Mouse (Mus musculus) embryonic facial prominence, embryonic 14.5 days (tissue): Measurements from ENCODE around the gene 1700003F12Rik. TPM values are rescaled to one million over a fixed set of nuclear protein-coding genes. Genes with fewer than 3 reads are reported as not detected.

Source experiments
- ATAC-seq: fragments of 200-750 bp; cut with Nextera tagmentation; 2 replicates; pipeline ENCODE4 v1.8.0; 2017; ENCODE audit warnings: low read depth, moderate number of reproducible peaks, moderate TSS enrichment
- DNase-seq: peaks from one replicate; pipeline ENCODE4 v3.0.0-alpha.2; 2015; ENCODE audit warnings: low spot score
- H3K27ac ChIP-seq: fragments of 300-500 bp; sonication (generic); replicated peaks from 2 replicates; pipeline ENCODE4 v1.5.1; 2014; ENCODE audit warnings: low read depth, mild to moderate bottlenecking, low read length, moderate library complexity
- H3K27me3 ChIP-seq: fragments of 300-500 bp; sonication (generic); replicated peaks from 2 replicates; pipeline ENCODE4 v1.6.1; 2014; ENCODE audit warnings: low read length; ENCODE audit not compliant: control insufficient read depth, insufficient read depth
- H3K36me3 ChIP-seq: fragments of 300-500 bp; sonication (generic); 2 replicates; pipeline ENCODE4 v1.6.1; 2014; ENCODE audit warnings: low read length, mixed read lengths; ENCODE audit not compliant: control insufficient read depth, insufficient read depth
- H3K4me1 ChIP-seq: fragments of 300-500 bp; sonication (generic); 2 replicates; pipeline ENCODE4 v1.6.1; 2014; ENCODE audit warnings: antibody characterized with exemption, low read length; ENCODE audit not compliant: control insufficient read depth, insufficient read depth
- H3K4me2 ChIP-seq: fragments of 300-500 bp; sonication (generic); 2 replicates; pipeline ENCODE4 v1.6.1; 2014; ENCODE audit warnings: low read depth, mild to moderate bottlenecking, low read length, moderate library complexity, mixed read lengths
- H3K4me3 ChIP-seq: fragments of 300-500 bp; sonication (generic); 2 replicates; pipeline ENCODE4 v1.5.1; 2014; ENCODE audit warnings: low read depth, mild to moderate bottlenecking, low read length
- H3K9ac ChIP-seq: fragments of 300-500 bp; sonication (generic); 2 replicates; pipeline ENCODE4 v1.6.1; 2014; ENCODE audit warnings: low read depth, mild to moderate bottlenecking, low read length, moderate library complexity, mixed read lengths
- H3K9me3 ChIP-seq: fragments of 300-500 bp; sonication (generic); 2 replicates; pipeline ENCODE4 v1.6.1; 2016; ENCODE audit warnings: low read length; ENCODE audit not compliant: control insufficient read depth
- WGBS: fragments of 180-500 bp; shearing (Covaris S2); extraction: QIAGEN DNeasy Blood & Tissue Kit; methylation state at CpG from one replicate; pipeline ENCODE4 v1.1.7; 2014; 5-methylcytosine and 5-hydroxymethylcytosine counted together
- polyA plus RNA-seq: library from polyadenylated mRNA; unstranded; fragments of >200 nt; fragmentation: Nextera tagmentation; extraction: Ambion mirVana; gene quantifications from 2 replicates; pipeline ENCODE4 v1.2.1, GENCODE M21; 2014

The 1700003F12Rik gene
- polyA plus RNA-seq, 1 experiment from 2014 or later = 0.78 TPM

GRCm38 (mm10) chr2:154567766-154568165, 20.9 kb downstream of the 1700003F12Rik start:
- H3K27me3 ChIP-seq = no peaks in the 10 kb centered on the region
- DNase-seq = no peak

DNA sequence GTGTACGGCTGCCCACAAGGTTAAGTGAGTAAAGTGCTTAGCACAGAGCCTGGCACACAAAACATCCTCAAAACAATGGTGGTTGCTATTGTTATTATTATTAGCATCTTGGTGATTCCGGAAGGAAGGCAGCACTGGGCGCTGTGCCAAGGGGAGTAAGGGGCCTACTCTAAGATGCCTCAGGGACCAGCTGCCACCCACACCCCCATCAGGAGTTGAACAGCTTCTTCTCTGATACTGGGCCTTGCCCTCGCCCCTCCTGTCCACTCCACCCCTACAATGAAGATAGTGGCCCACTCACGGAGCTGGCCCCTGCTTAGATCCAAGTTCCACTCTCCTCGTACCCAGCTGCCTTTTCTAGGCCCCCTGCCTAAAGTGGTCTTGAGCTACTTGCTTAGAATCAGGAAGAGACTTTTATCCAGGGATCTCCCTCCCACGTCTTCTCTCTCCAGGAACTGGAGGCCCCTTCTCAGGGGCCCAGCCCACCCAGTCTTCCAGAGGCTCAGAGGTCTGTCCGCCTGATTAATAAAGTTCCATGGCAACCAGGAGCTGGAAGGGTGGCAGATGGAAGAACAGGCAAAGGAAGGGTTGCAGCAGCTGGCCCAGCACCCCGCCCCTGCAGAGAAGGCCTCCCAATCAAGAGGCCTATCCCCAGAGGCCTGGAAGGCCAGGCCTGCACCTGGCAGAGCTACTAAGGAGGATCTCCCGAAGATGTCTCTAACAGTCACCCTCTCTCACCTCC, 21.6 kb downstream of the 1700003F12Rik start:
- Histone ChIP-seq H3K27me3 (no peaks in the 10 kb centered on the region), H3K9ac (peak overlapping the region; percentile 85), H3K9me3 (no peaks in the 10 kb centered on the region), H3K27ac (peak overlapping the region; percentile 92), H3K4me2 (peak overlapping the region; percentile 75), H3K36me3 (peaks cover 10% of the 10 kb centered on the region; the same call in 1 of the 2 replicates), H3K4me3 (peak overlapping the region; percentile 85), H3K4me1 (peaks cover 32% of the 10 kb centered on the region)
- peak; percentile 64 for DNase-seq
- WGBS = 18% methylated on average over 10 of the region's 10 CpGs
- ATAC-seq = peak; percentile 6

More at GRCm38 (mm10) chr2:154567766-154568165, 20.9 kb downstream of the 1700003F12Rik start:
- Histone ChIP-seq H3K9me3 (no peaks in the 10 kb centered on the region), H3K4me3 (peak overlapping the region; percentile 85), H3K27ac (peak overlapping the region; percentile 92), H3K9ac (peak overlapping the region; percentile 85), H3K4me2 (peak overlapping the region; percentile 75), H3K36me3 (peaks cover 17% of the 10 kb centered on the region; the same call in 1 of the 2 replicates), H3K4me1 (peaks cover 32% of the 10 kb centered on the region)
- ATAC-seq = no peak
- WGBS = 73% methylated on average over 2 of the region's 2 CpGs

DNA sequence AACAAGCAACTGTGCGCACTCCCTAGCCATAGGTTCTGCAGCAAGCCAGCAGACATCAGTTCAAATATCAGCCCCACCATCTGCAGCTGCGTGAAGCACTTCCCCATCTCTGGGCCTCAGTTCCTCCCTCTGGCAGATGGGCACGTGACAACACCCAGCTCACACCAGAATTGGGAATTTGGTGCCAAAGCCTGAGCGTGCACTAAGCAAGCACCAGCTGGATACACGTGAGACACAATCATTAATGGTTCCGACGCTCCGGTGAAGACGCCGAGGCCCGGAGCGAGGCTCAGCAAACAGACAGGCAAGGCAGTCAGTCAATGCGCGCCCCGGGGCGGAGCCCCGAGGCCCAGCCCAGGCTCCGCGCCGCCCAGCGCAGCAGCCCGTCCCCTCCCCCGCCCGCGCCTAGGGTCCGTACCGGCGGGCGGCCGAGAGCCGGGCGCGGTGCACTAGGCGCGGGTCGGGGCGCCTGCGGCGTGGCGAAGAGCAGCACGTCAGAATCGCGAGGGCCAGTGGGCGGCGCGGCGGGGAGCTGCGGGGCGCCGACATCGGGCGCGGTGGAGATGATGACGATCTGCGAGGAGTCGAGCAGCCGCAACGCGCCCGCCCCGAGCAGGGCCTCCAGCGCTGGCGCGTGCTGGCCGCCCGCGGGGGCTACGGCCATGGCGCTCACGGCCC, 22.3 kb downstream of the 1700003F12Rik start:
- WGBS = 2% methylated on average over 13 of the region's 70 CpGs

DNA sequence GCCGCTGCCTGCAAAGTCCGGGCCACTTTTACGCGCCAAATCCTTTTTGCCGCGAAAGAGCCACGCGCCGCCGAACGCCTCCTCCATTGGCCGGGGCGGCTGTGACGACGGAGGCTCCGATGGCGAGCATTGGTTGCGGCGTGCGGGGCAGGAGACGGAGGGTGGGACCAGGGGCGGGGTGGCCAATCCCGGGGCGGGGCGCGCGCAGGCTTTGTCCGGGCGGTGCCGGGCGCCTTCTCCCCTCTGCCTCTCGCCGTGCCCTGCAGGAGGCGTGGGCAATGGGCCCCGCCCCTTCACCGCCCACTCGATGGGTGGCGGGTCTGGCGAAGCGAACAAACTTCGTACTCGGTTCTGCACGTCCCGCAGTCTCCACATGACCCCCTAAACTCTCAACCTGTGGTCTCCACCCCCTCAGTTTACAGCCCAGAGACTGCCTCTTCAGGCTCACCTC, 23.0 kb downstream of the 1700003F12Rik start, which contains the start of gene E2f1:
Gene E2f1 (minus strand): TSS at position 57 of the 451 bp plus-strand sequence.
- no peaks in the 10 kb centered on the region for H3K36me3 ChIP-seq
- H3K27me3 ChIP-seq = no peaks in the 10 kb centered on the region
- ATAC-seq (peak; percentile 98), DNase-seq (peak; percentile 98)
- H3K27ac ChIP-seq = peak within 1 kb of the TSS; percentile 92
- H3K4me1 ChIP-seq = peaks cover 32% of the 10 kb centered on the region
- peak within 1 kb of the TSS; percentile 85 for H3K9ac ChIP-seq
- no peaks in the 10 kb centered on the region for H3K9me3 ChIP-seq
- peak within 1 kb of the TSS; percentile 85 for H3K4me3 ChIP-seq
- 0% methylated on average over 12 of the region's 44 CpGs for WGBS
- H3K4me2 ChIP-seq = peak within 1 kb of the TSS; percentile 75

More for the DNA sequence above, 22.3 kb downstream of the 1700003F12Rik start:
- DNase-seq (peak; percentile 78), ATAC-seq (peak; percentile 73)
- Histone ChIP-seq H3K9me3 (no peaks in the 10 kb centered on the region), H3K4me3 (peak overlapping the region; percentile 85), H3K27ac (peak overlapping the region; percentile 92), H3K36me3 (0 out of 2 replicates have a peak, but pooled peaks cover 3% of the 10 kb centered on the region), H3K9ac (peak overlapping the region; percentile 85), H3K4me1 (peaks cover 32% of the 10 kb centered on the region), H3K4me2 (peak overlapping the region; percentile 75), H3K27me3 (no peaks in the 10 kb centered on the region)

DNA sequence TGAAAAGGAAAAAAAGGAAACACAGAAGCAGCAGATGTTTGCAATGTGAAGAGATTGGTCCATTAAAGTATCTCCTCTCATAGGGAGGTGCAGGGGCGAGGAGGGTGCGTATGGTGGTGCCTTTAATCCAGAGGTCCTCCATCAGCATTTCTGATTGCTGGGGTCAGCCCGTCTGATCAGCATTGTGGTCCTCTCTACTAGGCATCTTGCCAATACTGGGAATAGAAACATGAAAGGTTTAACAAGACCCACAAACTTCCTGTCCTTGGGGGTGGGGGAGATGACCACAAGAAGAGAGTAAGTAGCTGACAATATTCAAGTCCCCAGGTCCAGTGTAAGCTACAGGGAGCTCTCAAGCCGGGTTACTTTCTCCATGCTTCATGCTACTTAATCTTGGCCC, 23.8 kb downstream of the 1700003F12Rik start:
- Histone ChIP-seq H3K4me3 (no peak overlapping the region), H3K9ac (no peak overlapping the region), H3K4me2 (peak overlapping the region; percentile 75), H3K27ac (no peak overlapping the region), H3K4me1 (peaks cover 32% of the 10 kb centered on the region), H3K9me3 (no peaks in the 10 kb centered on the region), H3K27me3 (no peaks in the 10 kb centered on the region), H3K36me3 (no peaks in the 10 kb centered on the region)
- DNase-seq = no peak
- ATAC-seq = no peak
- whole genome bisulfite sequencing = 64% methylated on average over 4 of the region's 4 CpGs

DNA sequence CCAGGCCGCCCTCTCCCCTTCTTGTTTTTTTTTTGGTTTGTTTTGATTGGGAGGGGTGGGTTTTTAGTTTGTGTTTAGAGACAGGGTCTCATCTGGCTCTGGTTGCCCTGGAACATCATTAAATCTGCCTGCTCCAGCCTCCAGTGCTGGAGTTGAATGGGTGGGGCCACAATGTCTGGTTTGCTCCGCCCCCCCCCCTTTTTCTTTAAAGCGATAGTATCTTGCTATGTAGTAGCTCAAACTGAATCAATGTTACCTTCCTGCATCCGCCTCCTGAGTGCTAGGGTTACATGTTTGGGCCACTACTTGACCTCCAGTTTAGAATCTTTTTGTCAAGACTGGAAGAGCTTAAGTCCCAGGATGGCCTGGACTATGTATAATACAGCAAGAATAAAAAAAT, 24.4 kb downstream of the 1700003F12Rik start:
- no peak overlapping the region for H3K27ac ChIP-seq
- H3K36me3 ChIP-seq = no peaks in the 10 kb centered on the region
- H3K27me3 ChIP-seq = no peaks in the 10 kb centered on the region
- 86% methylated on average over 4 of the region's 4 CpGs for WGBS
- DNase-seq = no peak
- H3K9me3 ChIP-seq = no peaks in the 10 kb centered on the region
- H3K4me2 ChIP-seq = no peak overlapping the region
- ATAC-seq = no peak
- H3K4me1 ChIP-seq = peaks cover 32% of the 10 kb centered on the region
- no peak overlapping the region for H3K4me3 ChIP-seq
- H3K9ac ChIP-seq = no peak overlapping the region

- H3K9me3 ChIP-seq = no peaks in the 10 kb centered on the region
- no peak overlapping the region for H3K4me2 ChIP-seq
- H3K36me3 ChIP-seq = no peaks in the 10 kb centered on the region
- H3K9ac ChIP-seq = no peak overlapping the region
- 0 out of 2 replicates have a peak overlapping the region, but pooled peaks have one; percentile 29 for H3K27ac ChIP-seq
- peaks cover 30% of the 10 kb centered on the region for H3K4me1 ChIP-seq
- no peak for ATAC-seq
- no peaks in the 10 kb centered on the region for H3K27me3 ChIP-seq
- DNase-seq = no peak
- no peak overlapping the region for H3K4me3 ChIP-seq
- 56% methylated on average over 8 of the region's 8 CpGs for WGBS
Observed at GRCm38 (mm10) chr2:154571976-154572375, 25.1 kb downstream of the 1700003F12Rik start.

DNA sequence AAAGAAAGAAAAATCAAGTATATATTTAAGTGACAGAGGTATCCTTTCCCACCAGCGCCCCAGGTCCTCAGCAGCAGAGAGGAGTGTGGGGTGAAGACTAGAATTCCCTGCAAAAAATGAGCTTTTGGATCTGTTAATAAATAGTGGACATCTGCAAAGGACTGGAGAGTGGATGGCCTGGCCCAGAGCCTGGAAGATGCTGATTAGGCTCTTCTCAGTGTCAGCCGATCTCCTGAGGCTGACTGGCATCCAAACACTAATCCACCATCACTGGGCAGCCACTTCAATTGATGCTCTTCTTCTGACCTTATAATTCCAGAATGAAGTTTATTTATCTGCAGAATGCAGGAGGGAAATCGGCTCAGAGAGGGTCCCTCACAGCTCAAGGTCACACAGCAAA, 26.1 kb downstream of the 1700003F12Rik start:
- peaks cover 22% of the 10 kb centered on the region for H3K4me1 ChIP-seq
- no peak for ATAC-seq

More for the DNA sequence above, 26.1 kb downstream of the 1700003F12Rik start:
- H3K4me3 ChIP-seq = no peak overlapping the region
- no peak overlapping the region for H3K9ac ChIP-seq
- 75% methylated on average over 3 of the region's 3 CpGs for WGBS
- H3K36me3 ChIP-seq = no peaks in the 10 kb centered on the region
- no peak overlapping the region for H3K27ac ChIP-seq
- H3K27me3 ChIP-seq = no peaks in the 10 kb centered on the region
- DNase-seq = no peak
- H3K9me3 ChIP-seq = no peaks in the 10 kb centered on the region
- H3K4me2 ChIP-seq = no peak overlapping the region
